Mouse (Mus musculus): ENCODE data around the gene Gm2115. TPM values are rescaled to one million over a fixed set of nuclear protein-coding genes. Genes with fewer than 3 reads are reported as not detected.

Gm2115 gene
- polyA plus RNA-seq, 1 experiment from 2014 or later: 0.82 TPM

GRCm38 (mm10) chr7:84601331-84601730 is 72.6 kb downstream of the Gm2115 start:
- Histone ChIP-seq H3K9ac (ENCODE audit: low read depth, low read length) (no peak overlapping the region), H3K4me1 (replicated peaks; ENCODE audit: control insufficient read depth, insufficient read depth, low read length) (no peaks in the 10 kb centered on the region), H3K27me3 (replicated peaks; ENCODE audit: control insufficient read depth, insufficient read depth, low read length) (no peaks in the 10 kb centered on the region), H3K4me3 (ENCODE audit: low read depth, low read length) (no peak overlapping the region), H3K27ac (ENCODE audit: low read depth, low read length) (no peak overlapping the region), H3K36me3 (ENCODE audit: control insufficient read depth, insufficient read depth) (peaks cover 8% of the 10 kb centered on the region; the same call in 1 of the 2 replicates), H3K9me3 (ENCODE audit: control insufficient read depth) (no peaks in the 10 kb centered on the region), H3K4me2 (replicated peaks; ENCODE audit: low read depth) (no peak overlapping the region)
- no peak for TF ChIP-seq CTCF (IDR thresholded peaks at IDR 0.05; ENCODE audit: low read depth)
- no peak for ATAC-seq
- 78% methylated on average over 3 of the region's 3 CpGs for WGBS

GRCm38 (mm10) chr7:84604501-84604900 is 75.7 kb downstream of the Gm2115 start:
- Histone ChIP-seq H3K27ac (ENCODE audit: low read depth, low read length) (peak overlapping the region; percentile 50; the same call in 1 of the 2 replicates), H3K36me3 (ENCODE audit: control insufficient read depth, insufficient read depth) (peaks cover 4% of the 10 kb centered on the region; the same call in 1 of the 2 replicates), H3K4me3 (ENCODE audit: low read depth, low read length) (no peak overlapping the region), H3K4me1 (replicated peaks; ENCODE audit: control insufficient read depth, insufficient read depth, low read length) (no peaks in the 10 kb centered on the region), H3K9ac (ENCODE audit: low read depth, low read length) (no peak overlapping the region), H3K4me2 (replicated peaks; ENCODE audit: low read depth) (peak overlapping the region; percentile 88; the same call in 1 of the 2 replicates), H3K27me3 (replicated peaks; ENCODE audit: control insufficient read depth, insufficient read depth, low read length) (no peaks in the 10 kb centered on the region), H3K9me3 (ENCODE audit: control insufficient read depth) (no peaks in the 10 kb centered on the region)
- ATAC-seq: peak; percentile 89
- WGBS: 27% methylated on average over 3 of the region's 3 CpGs
- no peak for TF ChIP-seq CTCF (IDR thresholded peaks at IDR 0.05; ENCODE audit: low read depth)

- 8% methylated on average over 19 of the region's 19 CpGs for WGBS
- no peaks in the 10 kb centered on the region for H3K27me3 ChIP-seq (replicated peaks; ENCODE audit: control insufficient read depth, insufficient read depth, low read length)
- H3K27ac ChIP-seq (ENCODE audit: low read depth, low read length): peak overlapping the region; percentile 51
- peaks cover 4% of the 10 kb centered on the region; the same call in 1 of the 2 replicates for H3K36me3 ChIP-seq (ENCODE audit: control insufficient read depth, insufficient read depth)
- no peaks in the 10 kb centered on the region for H3K9me3 ChIP-seq (ENCODE audit: control insufficient read depth)
- ATAC-seq: peak; percentile 66
- no peak for TF ChIP-seq CTCF (IDR thresholded peaks at IDR 0.05; ENCODE audit: low read depth)
- peak overlapping the region; percentile 88 for H3K4me2 ChIP-seq (replicated peaks; ENCODE audit: low read depth)
- no peaks in the 10 kb centered on the region for H3K4me1 ChIP-seq (replicated peaks; ENCODE audit: control insufficient read depth, insufficient read depth, low read length)
- peak overlapping the region; percentile 59 for H3K4me3 ChIP-seq (ENCODE audit: low read depth, low read length)
- H3K9ac ChIP-seq (ENCODE audit: low read depth, low read length): peak overlapping the region; percentile 27
These were observed 76.4 kb downstream of the Gm2115 start for GRCm38 (mm10) chr7:84605033-84605687.

DNA sequence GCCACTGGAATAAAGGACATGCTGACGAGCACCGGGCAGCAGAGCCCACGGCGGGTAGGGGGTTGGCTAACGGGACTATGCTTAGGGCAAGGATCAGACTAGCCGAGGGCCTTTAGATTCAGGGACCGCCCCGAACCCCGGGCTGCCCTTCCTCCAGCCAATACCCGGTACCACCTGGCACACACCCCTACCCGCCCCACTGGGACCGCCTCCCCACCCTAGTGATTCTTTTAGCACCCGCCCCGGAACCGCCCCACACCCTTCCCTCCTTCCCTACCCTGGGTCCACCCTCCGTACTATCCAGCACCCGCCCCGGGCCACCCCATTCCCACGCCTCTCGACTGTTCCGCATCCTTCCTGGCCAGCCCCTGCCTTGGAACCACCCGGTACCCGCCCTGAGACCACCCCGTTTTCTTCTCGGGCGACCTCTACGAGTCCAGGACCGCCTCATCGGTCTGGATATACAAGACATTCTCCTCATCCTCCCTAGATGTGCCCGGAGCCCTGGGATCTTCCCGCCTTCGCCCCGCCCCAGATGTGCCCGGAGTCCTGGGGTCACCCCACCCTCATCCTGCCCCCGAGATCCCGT is 77.0 kb downstream of the Gm2115 start:
- Histone ChIP-seq H3K4me2 (replicated peaks; ENCODE audit: low read depth) (peak overlapping the region; percentile 88), H3K9ac (ENCODE audit: low read depth, low read length) (peak overlapping the region; percentile 27), H3K27ac (ENCODE audit: low read depth, low read length) (peak overlapping the region; percentile 51), H3K27me3 (replicated peaks; ENCODE audit: control insufficient read depth, insufficient read depth, low read length) (no peaks in the 10 kb centered on the region), H3K4me3 (ENCODE audit: low read depth, low read length) (peak overlapping the region; percentile 59), H3K9me3 (ENCODE audit: control insufficient read depth) (no peaks in the 10 kb centered on the region), H3K4me1 (replicated peaks; ENCODE audit: control insufficient read depth, insufficient read depth, low read length) (no peaks in the 10 kb centered on the region), H3K36me3 (ENCODE audit: control insufficient read depth, insufficient read depth) (peaks cover 4% of the 10 kb centered on the region; the same call in 1 of the 2 replicates)
- TF ChIP-seq CTCF (IDR thresholded peaks at IDR 0.05; ENCODE audit: low read depth): no peak
- 0% methylated on average over 36 of the region's 36 CpGs for WGBS
- ATAC-seq: peak; percentile 74

GRCm38 (mm10) chr7:84606293-84606749 is 77.6 kb downstream of the Gm2115 start, which contains the start of gene Fah:
Gene Fah (minus strand): TSS chr7:84606722.
- Histone ChIP-seq H3K4me2 (replicated peaks; ENCODE audit: low read depth) (peak within 1 kb of the TSS; percentile 88), H3K27ac (ENCODE audit: low read depth, low read length) (peak within 1 kb of the TSS; percentile 51), H3K4me1 (replicated peaks; ENCODE audit: control insufficient read depth, insufficient read depth, low read length) (no peaks in the 10 kb centered on the region), H3K36me3 (ENCODE audit: control insufficient read depth, insufficient read depth) (peaks cover 4% of the 10 kb centered on the region; the same call in 1 of the 2 replicates), H3K4me3 (ENCODE audit: low read depth, low read length) (peak within 1 kb of the TSS; percentile 59), H3K9me3 (ENCODE audit: control insufficient read depth) (no peaks in the 10 kb centered on the region), H3K9ac (ENCODE audit: low read depth, low read length) (peak within 1 kb of the TSS; percentile 27), H3K27me3 (replicated peaks; ENCODE audit: control insufficient read depth, insufficient read depth, low read length) (no peaks in the 10 kb centered on the region)
- 2% methylated on average over 10 of the region's 10 CpGs for WGBS
- TF ChIP-seq CTCF (IDR thresholded peaks at IDR 0.05; ENCODE audit: low read depth): no peak
- ATAC-seq: 0 out of 2 replicates have a peak, but pooled peaks have one; percentile 21

- no peak overlapping the region for H3K4me3 ChIP-seq (ENCODE audit: low read depth, low read length)
- no peak overlapping the region for H3K27ac ChIP-seq (ENCODE audit: low read depth, low read length)
- WGBS: 80% methylated on average over 1 of the region's 1 CpGs
- no peak overlapping the region for H3K4me2 ChIP-seq (replicated peaks; ENCODE audit: low read depth)
- H3K36me3 ChIP-seq (ENCODE audit: control insufficient read depth, insufficient read depth): peaks cover 7% of the 10 kb centered on the region
- H3K9ac ChIP-seq (ENCODE audit: low read depth, low read length): no peak overlapping the region
- H3K9me3 ChIP-seq (ENCODE audit: control insufficient read depth): no peaks in the 10 kb centered on the region
- H3K4me1 ChIP-seq (replicated peaks; ENCODE audit: control insufficient read depth, insufficient read depth, low read length): no peaks in the 10 kb centered on the region
- ATAC-seq: no peak
- no peak for TF ChIP-seq CTCF (IDR thresholded peaks at IDR 0.05; ENCODE audit: low read depth)
- H3K27me3 ChIP-seq (replicated peaks; ENCODE audit: control insufficient read depth, insufficient read depth, low read length): no peaks in the 10 kb centered on the region
These were observed 82.9 kb downstream of the Gm2115 start for GRCm38 (mm10) chr7:84611609-84612008.

Measured in intestine, postnatal 0 days (tissue).